Mouse (Mus musculus): ENCODE data around the gene Pdzrn3. TPM values are rescaled to one million over a fixed set of nuclear protein-coding genes. Genes with fewer than 3 reads are reported as not detected.

Pdzrn3 gene
- polyA plus RNA-seq, 1 experiment: 67.9 TPM

DNA sequence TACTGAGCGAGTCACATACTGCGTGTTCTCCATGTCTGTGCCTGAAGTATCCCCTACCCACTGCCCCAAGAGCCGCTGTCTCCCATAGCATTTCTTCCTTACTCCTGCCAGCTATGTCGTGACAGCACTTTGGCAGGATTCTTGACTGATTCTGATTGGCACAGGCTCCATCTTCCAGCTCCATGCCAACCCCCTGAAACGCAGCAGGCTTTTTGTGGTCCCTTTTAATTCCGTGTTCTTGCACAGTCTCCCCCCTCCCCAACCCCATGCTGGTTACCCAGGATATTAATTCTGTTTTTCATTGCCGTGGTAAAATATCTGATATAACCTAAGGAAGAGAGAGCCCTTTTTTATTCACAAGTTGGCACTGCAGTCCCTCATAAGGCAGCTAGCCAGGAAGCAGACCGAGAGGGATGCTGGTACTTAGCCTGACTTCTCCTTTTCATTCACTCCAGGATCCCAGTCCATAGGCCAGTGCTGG is 166.3 kb downstream of the Pdzrn3 start:
- no peak overlapping the region for H3K27ac ChIP-seq (ENCODE audit: insufficient read depth, low read length)
- no peaks in the 10 kb centered on the region for H3K4me1 ChIP-seq (ENCODE audit: control insufficient read depth, insufficient read depth, low read length)
- H3K4me3 ChIP-seq (ENCODE audit: insufficient read depth, low read length): no peak overlapping the region
- TF ChIP-seq CTCF (IDR thresholded peaks at IDR 0.05; ENCODE audit: borderline replicate concordance, insufficient read depth, low read length): no peak
- no peak for TF ChIP-seq POLR2A (IDR thresholded peaks at IDR 0.05; ENCODE audit: low read depth, low read length)

DNA sequence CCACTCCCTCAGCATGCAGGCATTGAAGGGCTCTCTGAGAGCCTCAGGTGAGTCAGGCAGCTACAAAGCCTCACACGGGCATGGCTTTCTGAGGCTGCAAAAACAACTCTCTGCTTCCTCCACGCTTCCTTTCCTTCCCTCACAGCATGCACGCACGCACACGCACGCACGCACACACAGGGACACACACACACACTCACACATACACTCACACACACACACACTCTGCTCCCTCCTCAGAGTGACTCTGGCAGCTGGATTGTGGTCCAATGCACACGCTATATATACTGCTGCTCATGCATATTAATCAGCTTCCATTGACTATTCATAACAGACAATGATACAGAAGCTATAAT is 178.8 kb downstream of the Pdzrn3 start:
- Histone ChIP-seq H3K4me3 (ENCODE audit: insufficient read depth, low read length) (no peak overlapping the region), H3K4me1 (ENCODE audit: control insufficient read depth, insufficient read depth, low read length) (no peaks in the 10 kb centered on the region), H3K27ac (ENCODE audit: insufficient read depth, low read length) (no peak overlapping the region)
- TF ChIP-seq CTCF (IDR thresholded peaks at IDR 0.05; ENCODE audit: borderline replicate concordance, insufficient read depth, low read length): no peak
- TF ChIP-seq POLR2A (IDR thresholded peaks at IDR 0.05; ENCODE audit: low read depth, low read length): no peak

DNA sequence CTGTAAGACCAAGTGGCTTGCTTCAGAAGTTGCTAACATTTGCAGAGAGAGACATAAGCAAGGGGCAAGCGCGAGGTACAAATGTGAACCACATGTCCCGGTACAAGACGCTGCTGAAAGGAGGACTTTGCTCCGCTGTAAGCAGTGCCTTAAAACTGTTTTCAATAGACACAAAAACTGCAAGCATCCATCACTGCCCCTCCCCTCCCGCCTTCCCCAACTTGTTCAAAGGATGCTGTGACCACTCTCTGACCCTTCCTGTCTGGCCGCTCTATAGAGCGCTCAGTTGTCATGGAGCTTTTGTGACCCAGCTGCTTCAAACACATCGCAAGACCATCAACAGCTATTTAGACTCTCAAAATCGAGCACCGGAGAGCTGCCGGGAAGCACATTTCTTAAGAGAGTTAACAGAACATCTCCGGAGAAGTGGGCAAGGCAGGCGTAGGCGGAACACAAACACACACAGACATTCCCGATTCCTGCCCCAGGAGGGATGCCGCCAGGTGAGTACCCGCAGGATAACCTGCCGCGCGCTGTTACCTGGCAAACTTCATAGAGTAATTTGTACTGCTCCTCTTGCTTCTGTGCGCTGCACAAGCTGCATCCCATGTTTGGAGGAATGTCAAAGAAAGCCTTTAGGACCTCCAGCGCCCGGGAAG is 179.3 kb downstream of the Pdzrn3 start:
- Histone ChIP-seq H3K4me3 (ENCODE audit: insufficient read depth, low read length) (no peak overlapping the region), H3K27ac (ENCODE audit: insufficient read depth, low read length) (no peak overlapping the region), H3K4me1 (ENCODE audit: control insufficient read depth, insufficient read depth, low read length) (no peaks in the 10 kb centered on the region)
- TF ChIP-seq POLR2A (IDR thresholded peaks at IDR 0.05; ENCODE audit: low read depth, low read length): no peak

DNA sequence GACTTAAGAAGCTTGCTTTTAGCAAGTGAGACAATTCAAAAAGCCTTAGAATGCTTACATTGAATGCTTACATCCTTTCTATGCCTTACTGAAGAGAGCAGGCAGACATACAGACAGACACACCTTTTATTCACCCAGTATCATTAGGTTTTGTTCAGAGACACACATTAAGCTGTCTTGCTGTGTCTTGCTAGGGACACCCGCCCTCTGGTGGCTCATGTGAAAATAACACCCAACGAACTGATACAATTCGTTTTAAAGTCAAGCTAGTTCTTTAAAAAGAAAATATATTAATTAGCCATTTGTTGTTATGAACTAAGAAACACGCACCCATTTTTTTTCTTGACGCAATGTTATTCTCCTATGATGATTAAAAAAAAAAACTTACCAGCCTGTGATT is 180.1 kb downstream of the Pdzrn3 start:
- Histone ChIP-seq H3K4me3 (ENCODE audit: insufficient read depth, low read length) (no peak overlapping the region), H3K4me1 (ENCODE audit: control insufficient read depth, insufficient read depth, low read length) (no peaks in the 10 kb centered on the region), H3K27ac (ENCODE audit: insufficient read depth, low read length) (no peak overlapping the region)
- TF ChIP-seq POLR2A (IDR thresholded peaks at IDR 0.05; ENCODE audit: low read depth, low read length) (no peak), CTCF (IDR thresholded peaks at IDR 0.05; ENCODE audit: borderline replicate concordance, insufficient read depth, low read length) (peak; percentile 70; the same call in 1 of the 2 replicates)

DNA sequence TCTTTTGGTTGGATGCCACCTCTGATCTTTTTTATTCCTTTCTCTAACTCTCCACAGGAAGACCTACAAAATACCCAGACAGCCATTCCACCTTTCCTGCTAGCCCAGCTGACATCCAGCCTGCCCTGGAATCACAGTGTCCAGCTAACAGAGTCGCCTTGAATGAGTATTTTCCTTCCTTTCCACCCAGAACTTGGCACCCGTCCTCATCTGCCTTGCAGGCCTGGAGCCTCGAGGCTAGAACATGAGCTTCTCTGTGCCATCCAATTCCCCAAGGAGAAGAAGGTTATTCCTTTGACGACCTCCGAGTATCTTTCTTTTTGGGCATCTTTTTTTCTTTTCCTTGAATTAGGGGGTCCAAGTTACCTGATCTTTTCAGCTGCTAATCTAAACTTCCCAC is 181.8 kb downstream of the Pdzrn3 start:
- H3K4me3 ChIP-seq (ENCODE audit: insufficient read depth, low read length): no peak overlapping the region
- no peaks in the 10 kb centered on the region for H3K4me1 ChIP-seq (ENCODE audit: control insufficient read depth, insufficient read depth, low read length)
- no peak overlapping the region for H3K27ac ChIP-seq (ENCODE audit: insufficient read depth, low read length)
- TF ChIP-seq POLR2A (IDR thresholded peaks at IDR 0.05; ENCODE audit: low read depth, low read length): no peak
- TF ChIP-seq CTCF (IDR thresholded peaks at IDR 0.05; ENCODE audit: borderline replicate concordance, insufficient read depth, low read length): no peak

DNA sequence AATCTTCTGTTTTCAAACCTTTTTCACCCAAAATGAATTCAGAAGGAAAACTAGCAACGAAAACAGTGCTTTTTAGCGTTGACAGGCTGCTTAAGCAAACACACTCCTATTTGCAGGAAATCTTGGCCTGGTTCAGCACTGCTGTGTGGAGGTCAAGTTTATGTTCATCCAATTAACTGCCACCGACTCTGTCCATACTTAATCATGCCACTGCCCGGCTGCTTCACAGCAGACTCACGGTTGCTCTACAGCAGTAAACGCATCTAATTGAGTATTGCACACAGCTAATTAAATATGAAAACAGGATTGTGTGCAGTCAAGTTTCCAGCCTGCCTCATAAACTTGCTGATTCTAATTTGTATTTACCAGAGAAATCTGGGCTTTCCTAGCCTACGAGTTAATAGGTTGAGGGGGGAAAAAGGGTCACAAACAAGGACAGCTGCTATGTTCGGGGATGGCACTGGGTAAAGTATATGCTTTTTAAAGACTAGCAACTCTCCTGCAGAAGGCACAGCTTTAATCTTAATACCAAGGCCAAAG is 183.2 kb downstream of the Pdzrn3 start:
- no peaks in the 10 kb centered on the region for H3K4me1 ChIP-seq (ENCODE audit: control insufficient read depth, insufficient read depth, low read length)
- no peak overlapping the region for H3K4me3 ChIP-seq (ENCODE audit: insufficient read depth, low read length)
- TF ChIP-seq CTCF (IDR thresholded peaks at IDR 0.05; ENCODE audit: borderline replicate concordance, insufficient read depth, low read length) (no peak), POLR2A (IDR thresholded peaks at IDR 0.05; ENCODE audit: low read depth, low read length) (no peak)
- H3K27ac ChIP-seq (ENCODE audit: insufficient read depth, low read length): no peak overlapping the region

DNA sequence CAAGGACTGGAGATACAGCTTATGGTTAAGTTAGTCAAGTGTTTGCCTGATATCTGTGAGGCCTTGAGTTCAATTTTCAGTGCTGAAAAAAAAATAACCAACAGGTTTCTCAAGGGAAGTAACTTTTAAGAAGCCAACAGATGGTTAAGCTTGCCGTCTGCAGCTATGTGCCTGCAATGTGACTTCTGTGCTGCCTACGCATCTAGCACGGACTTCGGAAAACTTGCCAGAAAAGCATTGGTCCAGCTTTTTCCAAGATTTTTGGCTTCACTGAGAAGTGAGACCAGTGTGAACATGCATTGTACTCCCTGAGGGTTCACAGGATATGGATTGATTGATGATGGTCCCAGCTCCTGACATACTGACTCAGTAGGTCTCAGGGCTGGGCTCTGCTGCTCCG is 186.1 kb downstream of the Pdzrn3 start:
- no peak overlapping the region for H3K27ac ChIP-seq (ENCODE audit: insufficient read depth, low read length)
- TF ChIP-seq CTCF (IDR thresholded peaks at IDR 0.05; ENCODE audit: borderline replicate concordance, insufficient read depth, low read length) (no peak), POLR2A (IDR thresholded peaks at IDR 0.05; ENCODE audit: low read depth, low read length) (no peak)
- H3K4me1 ChIP-seq (ENCODE audit: control insufficient read depth, insufficient read depth, low read length): no peaks in the 10 kb centered on the region
- H3K4me3 ChIP-seq (ENCODE audit: insufficient read depth, low read length): no peak overlapping the region

DNA sequence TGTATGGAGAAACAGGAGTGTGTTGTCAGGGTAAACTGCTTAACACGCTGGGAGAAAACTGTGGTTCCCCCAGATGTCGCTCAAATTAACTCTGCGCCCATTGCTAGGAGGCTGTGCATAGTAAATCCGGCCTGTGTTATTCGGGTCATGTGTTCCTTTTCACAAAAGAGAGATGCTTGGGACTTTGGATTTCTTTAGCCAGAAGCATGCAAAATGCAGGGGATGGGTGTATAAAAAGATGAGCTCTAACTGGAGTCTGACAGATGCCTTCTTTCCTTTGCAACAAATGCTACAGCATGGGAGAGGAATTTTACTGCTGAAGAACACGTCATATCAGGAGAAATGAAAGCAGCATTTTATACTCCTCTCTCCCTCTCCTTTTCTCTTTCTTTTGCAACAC is 190.4 kb downstream of the Pdzrn3 start:
- Histone ChIP-seq H3K27ac (ENCODE audit: insufficient read depth, low read length) (no peak overlapping the region), H3K4me3 (ENCODE audit: insufficient read depth, low read length) (no peak overlapping the region)
- TF ChIP-seq POLR2A (IDR thresholded peaks at IDR 0.05; ENCODE audit: low read depth, low read length) (no peak), CTCF (IDR thresholded peaks at IDR 0.05; ENCODE audit: borderline replicate concordance, insufficient read depth, low read length) (no peak)

DNA sequence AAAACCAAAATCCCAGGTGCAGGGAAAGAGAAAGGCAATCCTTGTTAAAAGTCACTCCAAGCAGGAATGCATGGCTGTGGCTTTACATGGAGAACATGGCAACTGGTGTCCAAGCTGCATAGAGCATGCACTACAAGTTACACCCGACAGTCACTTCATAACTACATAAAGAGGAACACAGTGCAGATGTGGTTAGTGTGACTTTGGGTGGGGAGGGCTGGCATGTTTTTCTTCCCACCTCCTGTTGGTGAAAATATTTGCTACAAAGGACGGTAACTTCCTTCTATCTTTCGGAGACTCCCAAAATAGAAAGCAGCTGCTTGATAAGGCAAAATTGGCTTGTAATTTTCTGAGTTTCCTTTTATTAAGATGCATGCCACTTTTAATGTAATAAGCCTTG is 190.8 kb downstream of the Pdzrn3 start:
- Histone ChIP-seq H3K4me3 (ENCODE audit: insufficient read depth, low read length) (no peak overlapping the region), H3K4me1 (ENCODE audit: control insufficient read depth, insufficient read depth, low read length) (no peaks in the 10 kb centered on the region), H3K27ac (ENCODE audit: insufficient read depth, low read length) (no peak overlapping the region)
- TF ChIP-seq POLR2A (IDR thresholded peaks at IDR 0.05; ENCODE audit: low read depth, low read length): no peak
- no peak for TF ChIP-seq CTCF (IDR thresholded peaks at IDR 0.05; ENCODE audit: borderline replicate concordance, insufficient read depth, low read length)

More for the DNA sequence above, 190.4 kb downstream of the Pdzrn3 start:
- no peaks in the 10 kb centered on the region for H3K4me1 ChIP-seq (ENCODE audit: control insufficient read depth, insufficient read depth, low read length)

DNA sequence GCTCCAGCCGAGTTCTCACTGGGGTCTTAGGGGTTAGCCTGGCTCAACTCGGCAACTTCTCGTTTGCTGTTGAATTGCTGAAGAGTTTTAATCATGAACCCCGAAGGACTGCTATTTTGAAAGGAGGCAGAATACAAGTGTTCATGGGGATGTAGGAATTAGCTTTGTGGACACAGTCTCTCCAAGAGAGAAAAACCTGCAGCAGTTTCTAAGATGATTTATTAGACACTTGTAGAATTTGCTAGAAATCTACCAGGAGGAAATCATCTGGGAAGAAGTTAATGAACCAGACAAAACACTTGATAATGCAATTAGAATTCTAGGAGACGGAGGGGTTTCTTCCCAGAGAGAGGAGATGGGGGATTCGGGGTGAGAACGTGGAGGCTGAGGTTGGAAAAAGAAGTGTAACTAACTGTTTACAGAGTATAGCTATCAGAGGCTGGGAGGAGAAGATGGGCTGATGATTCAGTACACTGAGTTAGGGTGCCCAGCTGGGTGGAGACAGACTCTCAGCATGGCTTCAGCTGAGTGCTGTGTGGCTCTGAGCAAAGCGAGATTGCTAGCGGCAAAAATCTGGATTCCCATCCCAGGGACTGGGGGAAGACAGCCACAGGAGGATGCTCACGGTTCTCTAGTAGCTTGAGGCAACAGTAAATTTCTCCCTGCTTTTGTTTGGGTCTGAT is 193.5 kb downstream of the Pdzrn3 start:
- no peak overlapping the region for H3K27ac ChIP-seq (ENCODE audit: insufficient read depth, low read length)
- H3K4me3 ChIP-seq (ENCODE audit: insufficient read depth, low read length): no peak overlapping the region
- no peaks in the 10 kb centered on the region for H3K4me1 ChIP-seq (ENCODE audit: control insufficient read depth, insufficient read depth, low read length)
- TF ChIP-seq POLR2A (IDR thresholded peaks at IDR 0.05; ENCODE audit: low read depth, low read length): no peak
- TF ChIP-seq CTCF (IDR thresholded peaks at IDR 0.05; ENCODE audit: borderline replicate concordance, insufficient read depth, low read length): no peak
